Mouse (Mus musculus): Measurements from ENCODE around the gene Pgm2l1. TPM values are rescaled to one million over a fixed set of nuclear protein-coding genes. Genes with fewer than 3 reads are reported as not detected.

Pgm2l1 gene
- polyA plus RNA-seq, 1 experiment from 2014 or later = 30.6 TPM

- Histone ChIP-seq H3K9ac (no peak overlapping the region), H3K27ac (no peak overlapping the region), H3K9me3 (no peaks in the 10 kb centered on the region), H3K36me3 (replicated peaks) (no peaks in the 10 kb centered on the region), H3K4me1 (no peaks in the 10 kb centered on the region), H3K4me3 (no peak overlapping the region), H3K4me2 (no peak overlapping the region), H3K27me3 (replicated peaks) (no peaks in the 10 kb centered on the region)
- no peak for ATAC-seq (replicated peaks)
- 57% methylated on average over 3 of the region's 3 CpGs for WGBS
Measured at GRCm38 (mm10) chr7:100203616-100204015, 23.6 kb upstream of the Pgm2l1 start.

GRCm38 (mm10) chr7:100204871-100205270 is 22.3 kb upstream of the Pgm2l1 start:
- H3K4me1 ChIP-seq = no peaks in the 10 kb centered on the region
- no peaks in the 10 kb centered on the region for H3K9me3 ChIP-seq
- H3K27ac ChIP-seq = no peak overlapping the region
- H3K36me3 ChIP-seq (replicated peaks) = no peaks in the 10 kb centered on the region
- no peak overlapping the region for H3K9ac ChIP-seq
- H3K4me2 ChIP-seq = no peak overlapping the region
- no peaks in the 10 kb centered on the region for H3K27me3 ChIP-seq (replicated peaks)
- no peak for ATAC-seq (replicated peaks)
- WGBS = 80% methylated on average over 6 of the region's 6 CpGs
- no peak overlapping the region for H3K4me3 ChIP-seq

- H3K9ac ChIP-seq = no peak overlapping the region
- H3K27me3 ChIP-seq (replicated peaks) = no peaks in the 10 kb centered on the region
- no peak overlapping the region for H3K4me2 ChIP-seq
- 96% methylated on average over 2 of the region's 2 CpGs for WGBS
- H3K27ac ChIP-seq = no peak overlapping the region
- no peaks in the 10 kb centered on the region for H3K4me1 ChIP-seq
- H3K36me3 ChIP-seq (replicated peaks) = no peaks in the 10 kb centered on the region
- ATAC-seq (replicated peaks) = no peak
- H3K9me3 ChIP-seq = no peaks in the 10 kb centered on the region
- H3K4me3 ChIP-seq = no peak overlapping the region
Measured at GRCm38 (mm10) chr7:100206144-100206543, 21.1 kb upstream of the Pgm2l1 start.

- H3K4me3 ChIP-seq = no peak overlapping the region
- ATAC-seq (replicated peaks) = no peak
- H3K27ac ChIP-seq = no peak overlapping the region
- H3K36me3 ChIP-seq (replicated peaks) = no peaks in the 10 kb centered on the region
- H3K4me2 ChIP-seq = no peak overlapping the region
- H3K4me1 ChIP-seq = no peaks in the 10 kb centered on the region
- H3K27me3 ChIP-seq (replicated peaks) = no peaks in the 10 kb centered on the region
- no peaks in the 10 kb centered on the region for H3K9me3 ChIP-seq
- H3K9ac ChIP-seq = no peak overlapping the region
Measured at GRCm38 (mm10) chr7:100207886-100208285, 19.3 kb upstream of the Pgm2l1 start.

GRCm38 (mm10) chr7:100214310-100214709 is 12.9 kb upstream of the Pgm2l1 start:
- no peaks in the 10 kb centered on the region for H3K36me3 ChIP-seq (replicated peaks)
- no peak overlapping the region for H3K9ac ChIP-seq
- no peaks in the 10 kb centered on the region for H3K9me3 ChIP-seq
- no peaks in the 10 kb centered on the region for H3K27me3 ChIP-seq (replicated peaks)
- H3K27ac ChIP-seq = no peak overlapping the region
- peaks cover 23% of the 10 kb centered on the region for H3K4me1 ChIP-seq
- H3K4me3 ChIP-seq = no peak overlapping the region
- no peak for ATAC-seq (replicated peaks)
- WGBS = 58% methylated on average over 4 of the region's 4 CpGs
- no peak overlapping the region for H3K4me2 ChIP-seq

GRCm38 (mm10) chr7:100215116-100215732 is 12.0 kb upstream of the Pgm2l1 start:
- no peaks in the 10 kb centered on the region for H3K27me3 ChIP-seq (replicated peaks)
- WGBS = 41% methylated on average over 6 of the region's 6 CpGs
- H3K9me3 ChIP-seq = no peaks in the 10 kb centered on the region
- ATAC-seq (replicated peaks) = no peak
- no peaks in the 10 kb centered on the region for H3K36me3 ChIP-seq (replicated peaks)
- H3K27ac ChIP-seq = no peak overlapping the region
- no peak overlapping the region for H3K4me3 ChIP-seq
- H3K9ac ChIP-seq = no peak overlapping the region
- H3K4me2 ChIP-seq = no peak overlapping the region
- peaks cover 23% of the 10 kb centered on the region for H3K4me1 ChIP-seq

- no peaks in the 10 kb centered on the region for H3K36me3 ChIP-seq (replicated peaks)
- no peak for ATAC-seq (replicated peaks)
- no peaks in the 10 kb centered on the region for H3K9me3 ChIP-seq
- peak overlapping the region; percentile 83 for H3K27ac ChIP-seq
- peak overlapping the region; percentile 17; the same call in 1 of the 2 replicates for H3K4me3 ChIP-seq
- 9% methylated on average over 10 of the region's 10 CpGs for WGBS
- 0 out of 2 replicates have a peak overlapping the region, but pooled peaks have one; percentile 8 for H3K9ac ChIP-seq
- peaks cover 23% of the 10 kb centered on the region for H3K4me1 ChIP-seq
- no peaks in the 10 kb centered on the region for H3K27me3 ChIP-seq (replicated peaks)
- peak overlapping the region; percentile 42 for H3K4me2 ChIP-seq
Measured at GRCm38 (mm10) chr7:100215976-100216375, 11.2 kb upstream of the Pgm2l1 start.

GRCm38 (mm10) chr7:100216601-100217565 is 10.3 kb upstream of the Pgm2l1 start:
- peak; percentile 87 for ATAC-seq (replicated peaks)

GRCm38 (mm10) chr7:100227896-100228525 is 817 bp downstream of the Pgm2l1 start:
- H3K4me2 ChIP-seq = peak overlapping the region; percentile 67
- H3K36me3 ChIP-seq (replicated peaks) = no peaks in the 10 kb centered on the region
- peak overlapping the region; percentile 92 for H3K27ac ChIP-seq
- under 1% methylated on average over 23 of the region's 23 CpGs for whole genome bisulfite sequencing
- peak overlapping the region; percentile 98 for H3K9ac ChIP-seq
- no peaks in the 10 kb centered on the region for H3K27me3 ChIP-seq (replicated peaks)
- peak overlapping the region; percentile 96 for H3K4me3 ChIP-seq
- H3K9me3 ChIP-seq = no peaks in the 10 kb centered on the region
- peak; percentile 72 for ATAC-seq (replicated peaks)
- peaks cover 17% of the 10 kb centered on the region for H3K4me1 ChIP-seq

More at GRCm38 (mm10) chr7:100216601-100217565, 10.3 kb upstream of the Pgm2l1 start:
- WGBS = 56% methylated on average over 9 of the region's 9 CpGs
- H3K4me1 ChIP-seq = peaks cover 23% of the 10 kb centered on the region
- no peaks in the 10 kb centered on the region for H3K36me3 ChIP-seq (replicated peaks)
- no peaks in the 10 kb centered on the region for H3K9me3 ChIP-seq
- peak overlapping the region; percentile 83 for H3K27ac ChIP-seq
- no peak overlapping the region for H3K9ac ChIP-seq
- peak overlapping the region; percentile 9; the same call in 1 of the 2 replicates for H3K4me2 ChIP-seq
- no peaks in the 10 kb centered on the region for H3K27me3 ChIP-seq (replicated peaks)
- H3K4me3 ChIP-seq = no peak overlapping the region

GRCm38 (mm10) chr7:100228957-100229356 is 1.8 kb downstream of the Pgm2l1 start:
- peak overlapping the region; percentile 67 for H3K4me2 ChIP-seq
- H3K9ac ChIP-seq = peak overlapping the region; percentile 98; the same call in 1 of the 2 replicates
- no peak for ATAC-seq (replicated peaks)
- 63% methylated on average over 3 of the region's 3 CpGs for WGBS
- peaks cover 19% of the 10 kb centered on the region for H3K4me1 ChIP-seq
- H3K4me3 ChIP-seq = peak overlapping the region; percentile 96
- H3K36me3 ChIP-seq (replicated peaks) = no peaks in the 10 kb centered on the region
- no peaks in the 10 kb centered on the region for H3K9me3 ChIP-seq
- peak overlapping the region; percentile 92; the same call in 1 of the 2 replicates for H3K27ac ChIP-seq
- no peaks in the 10 kb centered on the region for H3K27me3 ChIP-seq (replicated peaks)

GRCm38 (mm10) chr7:100230646-100231045 is 3.5 kb downstream of the Pgm2l1 start:
- H3K4me2 ChIP-seq = peak overlapping the region; percentile 8; the same call in 1 of the 2 replicates
- no peaks in the 10 kb centered on the region for H3K9me3 ChIP-seq
- peaks cover 20% of the 10 kb centered on the region for H3K4me1 ChIP-seq
- ATAC-seq (replicated peaks) = no peak
- H3K36me3 ChIP-seq (replicated peaks) = no peaks in the 10 kb centered on the region
- H3K9ac ChIP-seq = no peak overlapping the region
- WGBS = 94% methylated on average over 1 of the region's 1 CpGs
- H3K27ac ChIP-seq = no peak overlapping the region
- H3K4me3 ChIP-seq = no peak overlapping the region
- no peaks in the 10 kb centered on the region for H3K27me3 ChIP-seq (replicated peaks)

- Histone ChIP-seq H3K4me1 (peaks cover 20% of the 10 kb centered on the region), H3K4me3 (no peak overlapping the region), H3K27ac (no peak overlapping the region), H3K36me3 (replicated peaks) (no peaks in the 10 kb centered on the region), H3K27me3 (replicated peaks) (no peaks in the 10 kb centered on the region), H3K9me3 (no peaks in the 10 kb centered on the region), H3K9ac (no peak overlapping the region), H3K4me2 (no peak overlapping the region)
- 31% methylated on average over 1 of the region's 1 CpGs for WGBS
- ATAC-seq (replicated peaks) = no peak
Measured at GRCm38 (mm10) chr7:100231661-100232060, 4.5 kb downstream of the Pgm2l1 start.
